Mouse (Mus musculus) MEL (cell line): Measurements from ENCODE around the gene Gm17727. TPM values are rescaled to one million over a fixed set of nuclear protein-coding genes. Genes with fewer than 3 reads are reported as not detected.

ENCODE experiments used
- DNase-seq: peaks from one replicate; pipeline ENCODE4 v3.0.0; 2011; ENCODE audit warnings: low read depth, low spot score
- H3K27ac ChIP-seq: 2 replicates; pipeline ENCODE4 v1.5.1; 2012; ENCODE audit warnings: low read depth, mild to moderate bottlenecking, control low read depth, low read length, moderate library complexity; ENCODE audit not compliant: control insufficient read depth
- H3K27me3 ChIP-seq, 2 experiments: fragments of 150-350 bp in 1 of 2; sonication (generic) in 1 of 2; 2 replicates each; pipeline ENCODE4 v1.6.1; 2012; ENCODE audit warnings: low read length in 2 of 2, mild to moderate bottlenecking in 2 of 2, improper control_type of control experiment in 1 of 2, moderate library complexity in 1 of 2; ENCODE audit not compliant: insufficient read depth in 2 of 2, control insufficient read depth in 1 of 2
- H3K36me3 ChIP-seq, 2 experiments: 2 replicates each; pipeline ENCODE4 v1.6.1; 2012 to 2014; ENCODE audit warnings: low read length in 2 of 2, improper control_type of control experiment in 1 of 2, inconsistent platforms in 1 of 2, mild to moderate bottlenecking in 1 of 2; ENCODE audit not compliant: insufficient read depth in 2 of 2, control insufficient read depth in 1 of 2
- H3K4me1 ChIP-seq, 2 experiments: fragments of 150-350 bp in 1 of 2; sonication (generic) in 1 of 2; 2 replicates each; pipeline ENCODE4 v1.6.1; 2012; ENCODE audit warnings: low read length in 2 of 2, improper control_type of control experiment in 1 of 2, mild to moderate bottlenecking in 1 of 2; ENCODE audit not compliant: insufficient read depth in 2 of 2, control insufficient read depth in 1 of 2
- H3K4me3 ChIP-seq, 2 experiments: fragments of 150-350 bp in 1 of 2; sonication (generic) in 1 of 2; 2 replicates each; pipeline ENCODE4 v1.5.1; 2012; ENCODE audit warnings: low read depth in 2 of 2, low read length in 2 of 2, mild to moderate bottlenecking in 2 of 2, moderate library complexity in 2 of 2, control low read depth in 1 of 2, improper control_type of control experiment in 1 of 2; ENCODE audit not compliant: control insufficient read depth in 1 of 2, insufficient read depth in 1 of 2
- H3K79me2 ChIP-seq: 2 replicates; pipeline ENCODE4 v1.6.1; 2012; ENCODE audit warnings: mild to moderate bottlenecking, low read length, moderate library complexity; ENCODE audit not compliant: control insufficient read depth, poor library complexity, insufficient read depth
- H3K9ac ChIP-seq: 2 replicates; pipeline ENCODE4 v1.6.1; 2012; ENCODE audit warnings: low read depth, mild to moderate bottlenecking, control low read depth, low read length, moderate library complexity; ENCODE audit not compliant: control insufficient read depth, poor library complexity, severe bottlenecking
- H3K9me3 ChIP-seq: fragments of 150-350 bp; sonication (generic); replicated peaks from 2 replicates; pipeline ENCODE4 v1.6.1; 2012; ENCODE audit warnings: mild to moderate bottlenecking, low read length, improper control_type of control experiment, moderate library complexity; ENCODE audit not compliant: insufficient read depth
- CHD1 ChIP-seq: IDR thresholded peaks from 2 replicates; pipeline ENCODE4 v1.6.1; 2012; ENCODE audit warnings: low read depth, mild to moderate bottlenecking, inconsistent platforms, low read length, improper control_type of control experiment
- CHD2 ChIP-seq: IDR thresholded peaks from 2 replicates; pipeline ENCODE4 v1.6.1; 2011; ENCODE audit warnings: low read length, improper control_type of control experiment
- E2F4 ChIP-seq: IDR thresholded peaks from 2 replicates; pipeline ENCODE4 v1.6.1; 2011; ENCODE audit warnings: low read depth, low read length, improper control_type of control experiment, borderline replicate concordance
- ELF1 ChIP-seq: IDR thresholded peaks from 2 replicates; pipeline ENCODE4 v1.6.1; 2014; ENCODE audit warnings: low read depth, mild to moderate bottlenecking, inconsistent platforms, low read length, improper control_type of control experiment, moderate library complexity
- GABPA ChIP-seq: IDR thresholded peaks from 2 replicates; pipeline ENCODE4 v1.6.1; 2012; ENCODE audit warnings: low read depth, mild to moderate bottlenecking, inconsistent platforms, low read length, improper control_type of control experiment, moderate library complexity
- JUND ChIP-seq: IDR thresholded peaks from 2 replicates; pipeline ENCODE4 v1.6.1; 2011; ENCODE audit warnings: low read depth, mild to moderate bottlenecking, improper control_type of control experiment, low read length
- KAT2A ChIP-seq: conservative IDR thresholded peaks from 2 replicates; pipeline ENCODE4 v1.6.1; 2012; ENCODE audit warnings: low read depth, low read length, improper control_type of control experiment, inconsistent platforms
- MAX ChIP-seq: IDR thresholded peaks from 2 replicates; pipeline ENCODE4 v1.6.1; 2011; ENCODE audit warnings: low read length, improper control_type of control experiment
- MEF2A ChIP-seq: IDR thresholded peaks from 2 replicates; pipeline ENCODE4 v1.6.1; 2014; ENCODE audit warnings: low read depth, mild to moderate bottlenecking, inconsistent platforms, low read length, improper control_type of control experiment; ENCODE audit not compliant: poor library complexity, insufficient replicate concordance, severe bottlenecking; ENCODE audit errors: extremely low read depth
- MXI1 ChIP-seq: IDR thresholded peaks from 2 replicates; pipeline ENCODE4 v1.6.1; 2011; ENCODE audit warnings: mild to moderate bottlenecking, low read depth, low read length, improper control_type of control experiment
- POLR2AphosphoS2 ChIP-seq: IDR thresholded peaks from 2 replicates; pipeline ENCODE4 v1.6.1; 2011; ENCODE audit warnings: low read length, improper control_type of control experiment
- POLR2AphosphoS5 ChIP-seq: IDR thresholded peaks from 2 replicates; pipeline ENCODE4 v1.6.1; 2012; ENCODE audit warnings: low read depth, borderline replicate concordance, mild to moderate bottlenecking, inconsistent platforms, low read length, moderate library complexity, mixed read lengths
- RAD21 ChIP-seq: IDR thresholded peaks from 2 replicates; pipeline ENCODE4 v1.6.1; 2011; ENCODE audit warnings: mild to moderate bottlenecking, low read depth, low read length, improper control_type of control experiment
- RCOR1 ChIP-seq: IDR thresholded peaks from 2 replicates; pipeline ENCODE4 v1.6.1; 2012; ENCODE audit warnings: low read depth, mild to moderate bottlenecking, inconsistent platforms, low read length, improper control_type of control experiment
- SIN3A ChIP-seq: IDR thresholded peaks from 2 replicates; pipeline ENCODE4 v1.6.1; 2012; ENCODE audit warnings: low read length, improper control_type of control experiment, inconsistent platforms
- SMC3 ChIP-seq: IDR thresholded peaks from 2 replicates; pipeline ENCODE4 v1.6.1; 2011; ENCODE audit warnings: low read depth, low read length, improper control_type of control experiment
- TAL1 ChIP-seq: IDR thresholded peaks from 2 replicates; pipeline ENCODE4 v1.6.1; 2012; ENCODE audit warnings: mild to moderate bottlenecking, inconsistent platforms, low read length, moderate library complexity, mixed read lengths
- ZNF384 ChIP-seq: IDR thresholded peaks from 2 replicates; pipeline ENCODE4 v1.6.1; 2012; ENCODE audit warnings: low read depth, mild to moderate bottlenecking, inconsistent platforms, low read length, improper control_type of control experiment
- polyA plus RNA-seq, 2 experiments: library from polyadenylated mRNA; stranded (reverse) in 1 of 2; unstranded in 1 of 2; fragments of >175 nt in 1 of 2; fragments of >200 nt in 1 of 2; gene quantifications; 2 replicates each; pipeline versions ENCODE4 v1.2.1 to v1.2.4; 2012; ENCODE audit warnings: low replicate concordance in 2 of 2, low read depth in 1 of 2; ENCODE audit not compliant: insufficient read length in 2 of 2, insufficient read depth in 1 of 2, missing spikeins in 1 of 2
- total RNA-seq: library from RNA; depleted of rRNA; stranded (reverse); fragments of 300-350 nt; gene quantifications from 2 replicates; pipeline ENCODE4 v1.2.3, GENCODE M21; 2012; rRNA removed

The Gm17727 gene
- total and polyA plus RNA-seq, 3 experiments = not detected

GRCm38 (mm10) chr9:35740749-35741148 is 37.2 kb downstream of the Gm17727 start, which contains the start of gene Gm17677:
TSS of gene Gm17677 (plus strand) at chr9:35741049.
- no peaks in the 10 kb centered on the region for H3K27me3 ChIP-seq
- no peak within 1 kb of the TSS for H3K9ac ChIP-seq
- no peak within 1 kb of the TSS for H3K27ac ChIP-seq
- TF ChIP-seq CHD1 (no peak), POLR2AphosphoS5 (no peak), TAL1 (no peak), POLR2AphosphoS2 (no peak), CHD2 (no peak), GABPA (no peak), RCOR1 (no peak), MXI1 (no peak), ZNF384 (no peak), SMC3 (no peak), MEF2A (no peak), KAT2A (no peak), JUND (no peak), E2F4 (no peak), MAX (no peak), RAD21 (no peak), ELF1 (no peak), SIN3A (no peak)
- no peaks in the 10 kb centered on the region for H3K4me1 ChIP-seq
- H3K9me3 ChIP-seq = no peaks in the 10 kb centered on the region
- H3K79me2 ChIP-seq = no peaks in the 10 kb centered on the region
- H3K36me3 ChIP-seq = no peaks in the 10 kb centered on the region
- DNase-seq = no peak
- H3K4me3 ChIP-seq = no peak within 1 kb of the TSS

Other genes starting within 250 kb of the Gm17727 start
- 0.33 and 0.35 TPM in 2 replicates for gene Ddx25, start 219.6 kb downstream of the Gm17727 start, total RNA-seq
- gene Ddx25, start 219.6 kb downstream of the Gm17727 start, polyA plus RNA-seq = under 1 TPM in 1 of 2 experiments, not detected in 1; 0.35 TPM
- 20.0 and 23.8 TPM in 2 replicates for gene Pus3, start 219.5 kb downstream of the Gm17727 start, total RNA-seq
- gene Pus3, start 219.5 kb downstream of the Gm17727 start, polyA plus RNA-seq = 10 to 100 TPM in 1 of 2 experiments, not detected in 1; 15.8 TPM
- 0.16 and 0.23 TPM in 2 replicates for gene Pate2, start 207.8 kb downstream of the Gm17727 start, total RNA-seq
- under 1 TPM in 1 of 2 experiments, not detected in 1; 0.29 TPM for gene Pate2, start 207.8 kb downstream of the Gm17727 start, polyA plus RNA-seq
- gene Hyls1, start 207.7 kb downstream of the Gm17727 start, total RNA-seq = 10.6 and 13.6 TPM in 2 replicates
- 10 to 100 TPM in 1 of 2 experiments, not detected in 1; 10.5 TPM for gene Hyls1, start 207.7 kb downstream of the Gm17727 start, polyA plus RNA-seq
- gene Pate4, start 166.2 kb downstream of the Gm17727 start, total RNA-seq = not detected in 2 replicates
- not detected for gene Pate4, start 166.2 kb downstream of the Gm17727 start, polyA plus RNA-seq
- not detected in 2 replicates for gene Pate3, start 129.9 kb downstream of the Gm17727 start, total RNA-seq
- gene Pate3, start 129.9 kb downstream of the Gm17727 start, polyA plus RNA-seq = not detected
- not detected in 2 replicates for gene Pate1, start 90.7 kb downstream of the Gm17727 start, total RNA-seq
- not detected for gene Pate1, start 90.7 kb downstream of the Gm17727 start, polyA plus RNA-seq
- not detected in 2 replicates for gene Gm17677, start 37.1 kb downstream of the Gm17727 start, total RNA-seq
- gene Gm17677, start 37.1 kb downstream of the Gm17727 start, polyA plus RNA-seq = not detected
- not detected in 2 replicates for gene Gm27235, start 12.0 kb upstream of the Gm17727 start, total RNA-seq
- not detected for gene Gm27235, start 12.0 kb upstream of the Gm17727 start, polyA plus RNA-seq
- not detected in 2 replicates for gene D730048I06Rik, start 12.0 kb upstream of the Gm17727 start, total RNA-seq
- not detected for gene D730048I06Rik, start 12.0 kb upstream of the Gm17727 start, polyA plus RNA-seq
- not detected in 2 replicates for gene 9230110F15Rik, start 66.0 kb upstream of the Gm17727 start, total RNA-seq
- gene 9230110F15Rik, start 66.0 kb upstream of the Gm17727 start, polyA plus RNA-seq = not detected
- not detected in 2 replicates for gene 9230113P08Rik, start 130.3 kb upstream of the Gm17727 start, total RNA-seq
- not detected for gene 9230113P08Rik, start 130.3 kb upstream of the Gm17727 start, polyA plus RNA-seq